Mouse (Mus musculus): Measurements from ENCODE around the gene Mmp20. TPM values are rescaled to one million over a fixed set of nuclear protein-coding genes. Genes with fewer than 3 reads are reported as not detected.

The Mmp20 gene
- polyA plus RNA-seq, 1 experiment from 2014 or later: not detected

DNA sequence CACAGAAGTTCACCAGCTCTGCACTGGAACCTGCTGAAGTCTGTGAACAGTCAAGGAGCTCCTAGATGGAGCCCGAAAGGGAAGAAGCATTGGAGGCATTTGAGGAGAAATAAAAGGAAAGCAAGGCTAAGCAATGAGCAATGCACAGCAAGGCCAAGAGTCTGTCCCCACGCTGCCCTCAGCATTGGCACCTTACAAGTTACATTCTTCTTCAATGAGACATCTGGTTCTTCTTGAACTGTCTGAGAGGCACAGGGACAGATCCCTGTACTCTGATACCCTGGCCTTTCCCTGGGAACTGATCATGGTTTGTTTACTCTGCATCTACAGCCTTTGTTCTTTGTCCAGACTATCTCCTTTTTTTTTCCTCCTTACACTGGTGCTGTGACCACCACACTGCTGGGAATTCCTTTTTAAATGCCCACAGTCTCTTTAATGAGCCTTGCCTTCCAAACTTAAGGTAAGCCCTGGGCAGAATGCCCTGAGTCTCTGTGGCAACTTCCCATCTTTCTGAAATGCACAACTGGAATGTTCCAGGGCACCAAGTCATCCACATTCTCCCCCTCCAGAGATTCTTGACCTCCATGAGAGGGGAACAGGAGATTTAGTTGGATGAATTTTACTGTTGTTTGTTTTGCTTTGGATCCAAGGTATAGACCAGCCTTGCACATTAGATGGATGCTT, 50.3 kb downstream of the Mmp20 start:
- Histone ChIP-seq H3K4me3 (ENCODE audit: low read length) (no peak overlapping the region), H3K27me3 (ENCODE audit: control insufficient read depth, insufficient read depth, low read length) (no peaks in the 10 kb centered on the region), H3K9me3 (ENCODE audit: control insufficient read depth, low read length) (no peaks in the 10 kb centered on the region), H3K4me1 (ENCODE audit: control insufficient read depth, insufficient read depth, low read length) (no peaks in the 10 kb centered on the region), H3K9ac (ENCODE audit: low read depth, low read length) (no peak overlapping the region), H3K36me3 (ENCODE audit: control insufficient read depth, insufficient read depth, low read length) (no peaks in the 10 kb centered on the region), H3K27ac (ENCODE audit: low read depth, low read length) (no peak overlapping the region), H3K4me2 (replicated peaks; ENCODE audit: low read depth, low read length) (no peak overlapping the region)
- ATAC-seq (ENCODE audit: low FRiP score, low TSS enrichment): no peak
- 77% methylated on average over 2 of the region's 2 CpGs for WGBS

DNA sequence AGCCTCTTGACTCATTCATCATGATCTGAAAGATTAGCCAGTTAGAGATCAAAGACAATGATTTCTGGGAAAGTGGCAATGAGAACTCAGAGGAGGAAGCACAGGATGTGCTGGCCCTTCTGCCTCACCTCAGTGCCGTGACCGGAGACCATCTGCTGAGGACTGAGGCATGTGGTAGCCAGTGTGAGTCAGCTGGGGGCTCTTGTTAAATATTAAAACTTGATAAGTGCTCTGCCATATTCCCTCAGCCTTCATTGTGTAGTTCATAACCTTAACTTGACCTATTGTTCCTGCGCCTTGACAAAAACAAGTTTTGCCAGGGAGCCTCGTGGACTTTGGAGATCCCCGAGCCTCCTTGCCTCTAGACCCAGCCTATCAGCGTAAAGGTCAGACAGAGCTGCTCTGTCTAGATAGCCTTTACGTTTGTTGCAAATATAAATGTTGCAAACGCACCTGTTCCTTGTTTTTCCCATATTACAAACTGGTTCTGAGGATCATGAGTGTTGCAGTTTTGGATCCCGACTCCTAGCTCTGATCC, 54.1 kb downstream of the Mmp20 start:
- Histone ChIP-seq H3K9ac (ENCODE audit: low read depth, low read length) (no peak overlapping the region), H3K27me3 (ENCODE audit: control insufficient read depth, insufficient read depth, low read length) (no peaks in the 10 kb centered on the region), H3K4me1 (ENCODE audit: control insufficient read depth, insufficient read depth, low read length) (no peaks in the 10 kb centered on the region), H3K9me3 (ENCODE audit: control insufficient read depth, low read length) (no peaks in the 10 kb centered on the region), H3K36me3 (ENCODE audit: control insufficient read depth, insufficient read depth, low read length) (no peaks in the 10 kb centered on the region), H3K4me3 (ENCODE audit: low read length) (no peak overlapping the region), H3K27ac (ENCODE audit: low read depth, low read length) (no peak overlapping the region), H3K4me2 (replicated peaks; ENCODE audit: low read depth, low read length) (no peak overlapping the region)
- ATAC-seq (ENCODE audit: low FRiP score, low TSS enrichment): no peak
- 83% methylated on average over 9 of the region's 9 CpGs for WGBS

DNA sequence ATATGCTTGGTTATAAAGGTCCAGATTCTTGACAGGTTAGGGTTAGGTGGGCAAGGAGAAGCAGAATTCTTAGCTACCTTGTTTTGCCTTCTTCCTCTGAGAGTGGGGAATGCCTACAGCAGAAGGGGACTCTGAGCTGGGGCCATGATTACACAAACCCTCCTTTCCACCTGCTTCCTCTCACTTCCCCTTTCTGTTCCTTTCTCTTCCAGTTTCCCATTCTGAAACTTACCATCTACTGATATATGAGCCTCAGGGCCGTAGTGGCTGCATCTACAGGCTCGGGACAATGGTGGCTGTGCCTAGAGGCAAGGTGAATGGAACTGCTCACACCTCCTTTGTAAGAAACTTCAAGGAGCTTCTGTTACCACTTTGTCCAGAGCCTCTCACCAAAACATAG, 58.0 kb downstream of the Mmp20 start:
- WGBS: 74% methylated on average over 2 of the region's 2 CpGs
- Histone ChIP-seq H3K9me3 (ENCODE audit: control insufficient read depth, low read length) (no peaks in the 10 kb centered on the region), H3K4me3 (ENCODE audit: low read length) (no peak overlapping the region), H3K9ac (ENCODE audit: low read depth, low read length) (no peak overlapping the region), H3K27ac (ENCODE audit: low read depth, low read length) (no peak overlapping the region), H3K4me2 (replicated peaks; ENCODE audit: low read depth, low read length) (no peak overlapping the region), H3K4me1 (ENCODE audit: control insufficient read depth, insufficient read depth, low read length) (no peaks in the 10 kb centered on the region), H3K36me3 (ENCODE audit: control insufficient read depth, insufficient read depth, low read length) (no peaks in the 10 kb centered on the region), H3K27me3 (ENCODE audit: control insufficient read depth, insufficient read depth, low read length) (no peaks in the 10 kb centered on the region)
- ATAC-seq (ENCODE audit: low FRiP score, low TSS enrichment): no peak

DNA sequence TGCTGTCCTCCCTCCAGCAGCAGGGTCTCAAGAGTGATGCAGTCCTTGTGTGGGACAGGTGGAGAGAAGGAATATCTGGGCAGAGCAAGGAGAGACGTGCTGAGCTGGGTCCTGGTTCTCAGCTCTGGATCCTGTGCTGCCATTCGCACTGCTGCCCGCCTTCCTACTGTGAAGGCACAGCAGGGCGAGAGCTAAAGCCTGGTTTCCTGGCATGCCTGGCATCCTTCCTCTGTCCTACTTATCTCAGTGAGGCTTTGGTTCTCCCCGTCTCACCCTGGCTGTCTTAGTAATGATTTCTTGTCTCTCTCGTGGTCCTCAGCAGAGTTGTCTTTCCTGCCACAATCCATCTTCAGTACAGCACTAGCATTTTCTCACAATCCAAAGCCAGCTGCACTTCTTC, 61.8 kb downstream of the Mmp20 start:
- Histone ChIP-seq H3K27ac (ENCODE audit: low read depth, low read length) (no peak overlapping the region), H3K4me2 (replicated peaks; ENCODE audit: low read depth, low read length) (no peak overlapping the region), H3K9ac (ENCODE audit: low read depth, low read length) (no peak overlapping the region), H3K4me1 (ENCODE audit: control insufficient read depth, insufficient read depth, low read length) (no peaks in the 10 kb centered on the region), H3K36me3 (ENCODE audit: control insufficient read depth, insufficient read depth, low read length) (no peaks in the 10 kb centered on the region), H3K9me3 (ENCODE audit: control insufficient read depth, low read length) (no peaks in the 10 kb centered on the region), H3K27me3 (ENCODE audit: control insufficient read depth, insufficient read depth, low read length) (no peaks in the 10 kb centered on the region), H3K4me3 (ENCODE audit: low read length) (no peak overlapping the region)
- ATAC-seq (ENCODE audit: low FRiP score, low TSS enrichment): no peak
- WGBS: 63% methylated on average over 6 of the region's 6 CpGs

DNA sequence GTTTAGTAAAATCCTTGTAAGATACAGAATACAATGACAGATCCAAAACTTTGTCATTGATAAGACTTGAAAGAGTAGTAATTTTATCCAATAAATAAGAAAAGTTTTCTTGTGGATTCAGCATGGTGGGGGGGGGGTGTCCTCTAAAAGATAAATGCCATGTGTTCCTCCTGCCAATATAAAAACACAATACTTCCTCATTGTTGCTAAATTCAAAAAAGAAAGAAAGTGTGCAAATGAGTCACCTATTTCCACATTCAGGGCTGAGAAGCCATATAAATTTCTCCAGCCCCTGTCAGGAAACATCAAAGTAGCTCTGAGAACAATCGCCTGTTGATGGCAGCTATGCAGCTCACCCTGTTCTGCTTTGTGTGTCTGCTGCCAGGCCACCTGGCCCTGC, 63.8 kb downstream of the Mmp20 start, which contains the start of gene Mmp7:
Gene Mmp7 (plus strand): TSS at position 301 of the 400 bp plus-strand sequence.
- no peaks in the 10 kb centered on the region for H3K9me3 ChIP-seq (ENCODE audit: control insufficient read depth, low read length)
- no peak within 1 kb of the TSS for H3K4me3 ChIP-seq (ENCODE audit: low read length)
- no peaks in the 10 kb centered on the region for H3K36me3 ChIP-seq (ENCODE audit: control insufficient read depth, insufficient read depth, low read length)
- no peak within 1 kb of the TSS for H3K27ac ChIP-seq (ENCODE audit: low read depth, low read length)
- no peak within 1 kb of the TSS for H3K9ac ChIP-seq (ENCODE audit: low read depth, low read length)
- H3K4me1 ChIP-seq (ENCODE audit: control insufficient read depth, insufficient read depth, low read length): no peaks in the 10 kb centered on the region
- no peak for ATAC-seq (ENCODE audit: low FRiP score, low TSS enrichment)
- 60% methylated on average over 1 of the region's 1 CpGs for WGBS
- no peaks in the 10 kb centered on the region for H3K27me3 ChIP-seq (ENCODE audit: control insufficient read depth, insufficient read depth, low read length)
- no peak within 1 kb of the TSS for H3K4me2 ChIP-seq (replicated peaks; ENCODE audit: low read depth, low read length)

DNA sequence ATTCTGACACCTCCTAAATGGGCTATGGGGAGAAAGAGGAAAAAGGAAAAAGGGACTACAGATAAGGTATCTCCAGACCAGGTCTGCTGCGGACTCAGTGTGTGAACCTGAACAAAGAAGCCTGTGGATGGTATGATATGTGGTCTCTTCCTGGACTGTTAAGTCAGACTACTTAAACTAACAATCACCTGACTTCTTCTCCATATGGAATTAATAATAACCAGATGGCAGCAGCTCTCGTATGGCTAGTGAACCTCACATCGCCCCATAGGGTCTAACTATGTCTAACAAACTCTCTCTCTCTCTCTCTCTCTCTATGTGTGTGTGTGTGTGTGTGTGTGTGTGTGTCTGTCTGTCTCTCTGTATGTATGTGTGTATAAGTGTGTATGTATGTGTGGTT, 65.9 kb downstream of the Mmp20 start:
- H3K27ac ChIP-seq (ENCODE audit: low read depth, low read length): no peak overlapping the region
- H3K27me3 ChIP-seq (ENCODE audit: control insufficient read depth, insufficient read depth, low read length): no peaks in the 10 kb centered on the region
- no peaks in the 10 kb centered on the region for H3K4me1 ChIP-seq (ENCODE audit: control insufficient read depth, insufficient read depth, low read length)
- no peak overlapping the region for H3K4me3 ChIP-seq (ENCODE audit: low read length)
- WGBS: 80% methylated on average over 3 of the region's 3 CpGs
- no peaks in the 10 kb centered on the region for H3K9me3 ChIP-seq (ENCODE audit: control insufficient read depth, low read length)
- ATAC-seq (ENCODE audit: low FRiP score, low TSS enrichment): no peak
- H3K4me2 ChIP-seq (replicated peaks; ENCODE audit: low read depth, low read length): no peak overlapping the region
- no peaks in the 10 kb centered on the region for H3K36me3 ChIP-seq (ENCODE audit: control insufficient read depth, insufficient read depth, low read length)
- H3K9ac ChIP-seq (ENCODE audit: low read depth, low read length): no peak overlapping the region

DNA sequence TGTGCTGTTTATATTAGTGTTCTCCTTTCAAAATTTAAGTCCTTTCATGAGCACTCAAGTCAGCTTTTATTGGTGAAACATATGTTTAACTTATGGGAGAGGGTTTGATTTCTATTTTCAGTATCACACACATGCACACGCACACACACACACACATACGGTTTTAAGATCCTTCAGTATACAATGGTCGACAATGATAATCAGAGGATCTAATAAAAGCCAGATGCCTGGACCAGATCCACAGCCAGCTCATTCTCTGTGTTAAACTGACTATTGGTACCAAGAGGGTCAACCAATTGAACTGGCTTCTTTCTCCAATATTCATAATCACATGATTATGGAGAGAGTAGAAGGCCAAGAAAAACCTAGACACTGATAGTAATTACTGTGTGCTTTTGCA, 67.6 kb downstream of the Mmp20 start:
- 91% methylated on average over 3 of the region's 3 CpGs for WGBS
- H3K27me3 ChIP-seq (ENCODE audit: control insufficient read depth, insufficient read depth, low read length): no peaks in the 10 kb centered on the region
- H3K27ac ChIP-seq (ENCODE audit: low read depth, low read length): no peak overlapping the region
- H3K4me1 ChIP-seq (ENCODE audit: control insufficient read depth, insufficient read depth, low read length): no peaks in the 10 kb centered on the region
- no peaks in the 10 kb centered on the region for H3K9me3 ChIP-seq (ENCODE audit: control insufficient read depth, low read length)
- H3K36me3 ChIP-seq (ENCODE audit: control insufficient read depth, insufficient read depth, low read length): no peaks in the 10 kb centered on the region
- H3K4me2 ChIP-seq (replicated peaks; ENCODE audit: low read depth, low read length): no peak overlapping the region
- H3K9ac ChIP-seq (ENCODE audit: low read depth, low read length): no peak overlapping the region
- no peak overlapping the region for H3K4me3 ChIP-seq (ENCODE audit: low read length)
- ATAC-seq (ENCODE audit: low FRiP score, low TSS enrichment): no peak

DNA sequence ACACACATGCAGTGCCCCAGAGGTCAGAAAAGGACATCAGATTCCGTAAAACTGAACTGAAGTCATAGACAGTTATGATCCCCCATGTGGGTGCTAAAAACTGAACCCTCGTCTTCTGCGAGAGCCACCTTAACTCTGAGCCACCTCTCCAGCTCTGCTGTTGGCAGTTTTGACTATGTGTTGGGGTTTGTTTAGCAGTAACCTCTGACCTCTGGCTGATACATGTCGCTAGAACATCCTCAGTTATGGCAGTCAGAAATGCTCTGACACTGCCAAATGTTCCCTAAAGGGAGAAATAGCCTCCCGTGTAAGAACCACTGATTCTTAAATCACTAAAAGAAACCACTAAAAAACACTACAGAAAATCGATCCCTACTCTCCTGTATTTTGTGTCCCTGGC, 80.7 kb downstream of the Mmp20 start:
- 68% methylated on average over 6 of the region's 6 CpGs for WGBS
- no peak for ATAC-seq (ENCODE audit: low FRiP score, low TSS enrichment)
- Histone ChIP-seq H3K36me3 (ENCODE audit: control insufficient read depth, insufficient read depth, low read length) (no peaks in the 10 kb centered on the region), H3K4me3 (ENCODE audit: low read length) (no peak overlapping the region), H3K27ac (ENCODE audit: low read depth, low read length) (no peak overlapping the region), H3K4me1 (ENCODE audit: control insufficient read depth, insufficient read depth, low read length) (no peaks in the 10 kb centered on the region), H3K9ac (ENCODE audit: low read depth, low read length) (no peak overlapping the region), H3K4me2 (replicated peaks; ENCODE audit: low read depth, low read length) (no peak overlapping the region), H3K27me3 (ENCODE audit: control insufficient read depth, insufficient read depth, low read length) (no peaks in the 10 kb centered on the region), H3K9me3 (ENCODE audit: control insufficient read depth, low read length) (no peaks in the 10 kb centered on the region)

DNA sequence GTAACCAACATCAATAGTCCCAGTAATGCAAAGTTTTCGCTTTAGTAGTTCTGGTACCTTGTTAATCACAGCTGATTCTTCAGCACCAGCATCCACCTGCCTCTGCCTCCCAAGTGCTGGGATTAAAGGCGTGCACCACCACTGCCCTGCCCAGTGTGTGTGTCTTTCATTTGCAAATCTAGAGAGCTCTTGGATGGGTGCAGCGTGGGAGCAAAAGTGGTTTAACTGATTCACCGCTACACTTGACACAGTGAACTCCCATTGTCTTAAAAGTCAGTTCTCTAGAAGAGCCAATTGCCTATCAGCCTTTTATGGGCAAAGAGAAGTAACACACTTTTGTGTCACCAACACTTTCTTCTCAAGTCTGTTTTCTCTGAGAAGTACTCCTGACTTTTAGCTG, 83.2 kb downstream of the Mmp20 start:
- Histone ChIP-seq H3K4me1 (ENCODE audit: control insufficient read depth, insufficient read depth, low read length) (no peaks in the 10 kb centered on the region), H3K9ac (ENCODE audit: low read depth, low read length) (no peak overlapping the region), H3K27me3 (ENCODE audit: control insufficient read depth, insufficient read depth, low read length) (no peaks in the 10 kb centered on the region), H3K27ac (ENCODE audit: low read depth, low read length) (no peak overlapping the region), H3K36me3 (ENCODE audit: control insufficient read depth, insufficient read depth, low read length) (no peaks in the 10 kb centered on the region), H3K4me2 (replicated peaks; ENCODE audit: low read depth, low read length) (no peak overlapping the region), H3K9me3 (ENCODE audit: control insufficient read depth, low read length) (no peaks in the 10 kb centered on the region), H3K4me3 (ENCODE audit: low read length) (no peak overlapping the region)
- WGBS: 76% methylated on average over 4 of the region's 4 CpGs
- ATAC-seq (ENCODE audit: low FRiP score, low TSS enrichment): no peak

All from kidney, embryonic 14.5 days (tissue).